Mouse (Mus musculus) ES-Bruce4 (cell line): ENCODE measurements around the gene AA467197.

Experiments
- CTCF ChIP-seq: IDR thresholded peaks from one replicate; pipeline ENCODE4 v1.8.1; 2011; ENCODE audit warnings: low read depth, low read length
- POLR2A ChIP-seq: IDR thresholded peaks from one replicate; pipeline ENCODE4 v1.8.1; 2011; ENCODE audit warnings: low read length; ENCODE audit not compliant: insufficient read depth

GRCm38 (mm10) chr2:122637526-122637997, 776 bp downstream of the AA467197 start:
- TF ChIP-seq POLR2A, result no peak
- peak; percentile 97 for TF ChIP-seq CTCF
